ENCODE assay signal across 7 mouse cellular contexts in genomic region chr7:44304775-44305641, GRCm38 (mm10). TPM values are rescaled to one million over a fixed set of nuclear protein-coding genes. Genes with fewer than 3 reads are reported as not detected.
A peak's percentile ranks its signal among the peaks of the same experiment; 100 is the strongest.
DNase-seq lines count a peak whose midpoint lies in the region; ATAC-seq lines count a peak whose summit lies in the region.

No protein-coding gene starts in this region.

- H3K4me1 ChIP-seq in embryonic facial prominence, embryonic 11.5 days (ENCODE audit: control insufficient read depth, insufficient read depth, low read length), result no peaks in the 10 kb centered on the region
- peaks cover 35% of the 10 kb centered on the region for H3K4me1 ChIP-seq in limb, embryonic 10.5 days
- H3K4me1 ChIP-seq in midbrain, embryonic 13.5 days (replicated peaks), result peaks cover 23% of the 10 kb centered on the region

- H3K27me3 ChIP-seq in embryonic facial prominence, embryonic 11.5 days (ENCODE audit: control insufficient read depth, insufficient read depth, low read length), result peaks cover 8% of the 10 kb centered on the region
- H3K27me3 ChIP-seq in limb, embryonic 10.5 days (ENCODE audit: low read depth, poor library complexity, severe bottlenecking), result peaks cover 42% of the 10 kb centered on the region
- H3K27me3 ChIP-seq in midbrain, embryonic 13.5 days, result peaks cover 12% of the 10 kb centered on the region; the same call in 1 of the 2 replicates

- H3K9me3 ChIP-seq in embryonic facial prominence, embryonic 11.5 days (replicated peaks; ENCODE audit: control insufficient read depth, low read length), result no peaks in the 10 kb centered on the region
- no peaks in the 10 kb centered on the region for H3K9me3 ChIP-seq in limb, embryonic 10.5 days (replicated peaks)
- H3K9me3 ChIP-seq in midbrain, embryonic 13.5 days, result no peaks in the 10 kb centered on the region

- peak overlapping the region; percentile 92 for H3K27ac ChIP-seq in embryonic facial prominence, embryonic 11.5 days (replicated peaks; ENCODE audit: low read depth, low read length)
- peak overlapping the region; percentile 97 for H3K27ac ChIP-seq in limb, embryonic 10.5 days
- peak overlapping the region; percentile 97 for H3K27ac ChIP-seq in midbrain, embryonic 13.5 days

- WGBS in embryonic facial prominence, embryonic 11.5 days, result under 1% methylated on average over 49 of the region's 49 CpGs
- WGBS in limb, embryonic 10.5 days, result under 1% methylated on average over 49 of the region's 49 CpGs
- under 1% methylated on average over 49 of the region's 49 CpGs for WGBS in midbrain, embryonic 13.5 days

- H3K36me3 ChIP-seq in embryonic facial prominence, embryonic 11.5 days (replicated peaks; ENCODE audit: control insufficient read depth, insufficient read depth, low read depth, low read length), result no peaks in the 10 kb centered on the region
- H3K36me3 ChIP-seq in limb, embryonic 10.5 days, result no peaks in the 10 kb centered on the region
- no peaks in the 10 kb centered on the region for H3K36me3 ChIP-seq in midbrain, embryonic 13.5 days

- H3K4me2 ChIP-seq in embryonic facial prominence, embryonic 11.5 days (ENCODE audit: low read depth, low read length), result peak overlapping the region; percentile 77
- H3K4me2 ChIP-seq in midbrain, embryonic 13.5 days (replicated peaks), result peak overlapping the region; percentile 75

- ATAC-seq in embryonic facial prominence, embryonic 11.5 days (replicated peaks; ENCODE audit: insufficient number of reproducible peaks, low FRiP score, low TSS enrichment, low read depth), result peak; percentile 94
- peak; percentile 83 for ATAC-seq in granulocyte monocyte progenitor cell, adult 5-6 weeks (replicated peaks; ENCODE audit: poor library complexity, severe bottlenecking)
- peak; percentile 94 for ATAC-seq in midbrain, embryonic 13.5 days

- H3K9ac ChIP-seq in embryonic facial prominence, embryonic 11.5 days (replicated peaks; ENCODE audit: low read length), result peak overlapping the region; percentile 96
- peak overlapping the region; percentile 94 for H3K9ac ChIP-seq in midbrain, embryonic 13.5 days (replicated peaks)

- H3K4me3 ChIP-seq in embryonic facial prominence, embryonic 11.5 days (ENCODE audit: low read depth, low read length), result peak overlapping the region; percentile 70
- H3K4me3 ChIP-seq in limb, embryonic 10.5 days, result peak overlapping the region; percentile 74
- H3K4me3 ChIP-seq in midbrain, embryonic 13.5 days (replicated peaks), result peak overlapping the region; percentile 74

- peak; percentile 98 for DNase-seq in adrenal gland, postnatal 14 days
- DNase-seq in embryonic facial prominence, embryonic 11.5 days (ENCODE audit: low spot score), result peak; percentile 98
- DNase-seq in kidney, adult 11 months, result peak; percentile 100
- DNase-seq in limb, embryonic 10.5 days (ENCODE audit: low spot score), result peak; percentile 96
- peak; percentile 80 for DNase-seq in spleen, adult 12 weeks (ENCODE audit: low spot score)

RNA-seq across cellular contexts. Expression of gene Clec11a, which starts 1.7 kb away (rescaled TPM):
- total RNA-seq in adrenal gland, postnatal 14 days (2021), result 3.4 and 3.6 TPM in 2 replicates
- 2.2 and 2.3 TPM in 2 replicates for polyA plus RNA-seq in embryonic facial prominence, embryonic 11.5 days (2014; fragmentation: Nextera tagmentation; extraction: Ambion mirVana)
- total RNA-seq in granulocyte monocyte progenitor cell, adult 5-6 weeks (2014; fragmentation: Nextera tagmentation), result 2.5 and 3.7 TPM in 2 replicates
- 4.4 and 4.8 TPM in 2 replicates for total RNA-seq in granulocyte monocyte progenitor cell, adult 5-6 weeks (2017)
- polyA plus RNA-seq in limb, embryonic 10.5 days (2016; fragmentation: Nextera tagmentation; extraction: Ambion mirVana), result 1.1 and 1.7 TPM in 2 replicates
- 3.7 and 4.0 TPM in 2 replicates for polyA plus RNA-seq in midbrain, embryonic 13.5 days (2015; fragmentation: Nextera tagmentation; extraction: Ambion mirVana)

RNA-seq across cellular contexts. Expression of gene Shank1, which starts 5.0 kb away (rescaled TPM):
- 7.6 and 8.0 TPM in 2 replicates for total RNA-seq in adrenal gland, postnatal 14 days (2021)
- 0.98 and 1.00 TPM in 2 replicates for polyA plus RNA-seq in embryonic facial prominence, embryonic 11.5 days (2014; fragmentation: Nextera tagmentation; extraction: Ambion mirVana)
- total RNA-seq in granulocyte monocyte progenitor cell, adult 5-6 weeks (2014; fragmentation: Nextera tagmentation), result not detected in 2 replicates
- total RNA-seq in granulocyte monocyte progenitor cell, adult 5-6 weeks (2017), result not detected in 2 replicates
- polyA plus RNA-seq in limb, embryonic 10.5 days (2016; fragmentation: Nextera tagmentation; extraction: Ambion mirVana), result 0.31 and 0.40 TPM in 2 replicates
- polyA plus RNA-seq in midbrain, embryonic 13.5 days (2015; fragmentation: Nextera tagmentation; extraction: Ambion mirVana), result 26.0 and 26.4 TPM in 2 replicates

RNA-seq across cellular contexts. Expression of gene Gm15517, which starts 43.8 kb away (rescaled TPM):
- not detected in 2 replicates for total RNA-seq in adrenal gland, postnatal 14 days (2021)
- 2.3 TPM in 1 of 2 replicates, not detected in the other for polyA plus RNA-seq in embryonic facial prominence, embryonic 11.5 days (2014; fragmentation: Nextera tagmentation; extraction: Ambion mirVana)
- total RNA-seq in granulocyte monocyte progenitor cell, adult 5-6 weeks (2014; fragmentation: Nextera tagmentation), result not detected in 2 replicates
- total RNA-seq in granulocyte monocyte progenitor cell, adult 5-6 weeks (2017), result not detected in 2 replicates
- not detected in 2 replicates for polyA plus RNA-seq in limb, embryonic 10.5 days (2016; fragmentation: Nextera tagmentation; extraction: Ambion mirVana)
- polyA plus RNA-seq in midbrain, embryonic 13.5 days (2015; fragmentation: Nextera tagmentation; extraction: Ambion mirVana), result not detected in 2 replicates

RNA-seq across cellular contexts. Expression of gene Acp4, which starts 47.8 kb away (rescaled TPM):
- not detected in 2 replicates for total RNA-seq in adrenal gland, postnatal 14 days (2021)
- not detected in 2 replicates for polyA plus RNA-seq in embryonic facial prominence, embryonic 11.5 days (2014; fragmentation: Nextera tagmentation; extraction: Ambion mirVana)
- total RNA-seq in granulocyte monocyte progenitor cell, adult 5-6 weeks (2014; fragmentation: Nextera tagmentation), result not detected in 2 replicates
- total RNA-seq in granulocyte monocyte progenitor cell, adult 5-6 weeks (2017), result 0.26 TPM in 1 of 2 replicates, not detected in the other
- polyA plus RNA-seq in limb, embryonic 10.5 days (2016; fragmentation: Nextera tagmentation; extraction: Ambion mirVana), result 0.15 and 0.18 TPM in 2 replicates
- polyA plus RNA-seq in midbrain, embryonic 13.5 days (2015; fragmentation: Nextera tagmentation; extraction: Ambion mirVana), result 0.09 TPM in 1 of 2 replicates, not detected in the other

RNA-seq across cellular contexts. Expression of gene 2410002F23Rik, which starts 58.5 kb away (rescaled TPM):
- 95.5 and 102 TPM in 2 replicates for total RNA-seq in adrenal gland, postnatal 14 days (2021)
- 121 and 132 TPM in 2 replicates for polyA plus RNA-seq in embryonic facial prominence, embryonic 11.5 days (2014; fragmentation: Nextera tagmentation; extraction: Ambion mirVana)
- total RNA-seq in granulocyte monocyte progenitor cell, adult 5-6 weeks (2014; fragmentation: Nextera tagmentation), result 95.5 and 132 TPM in 2 replicates
- 63.5 and 86.2 TPM in 2 replicates for total RNA-seq in granulocyte monocyte progenitor cell, adult 5-6 weeks (2017)
- polyA plus RNA-seq in limb, embryonic 10.5 days (2016; fragmentation: Nextera tagmentation; extraction: Ambion mirVana), result 179 and 220 TPM in 2 replicates
- 205 and 217 TPM in 2 replicates for polyA plus RNA-seq in midbrain, embryonic 13.5 days (2015; fragmentation: Nextera tagmentation; extraction: Ambion mirVana)

Comparison
In these comparisons a context has a peak if more than half of its experiments do, and no peak if none do; other contexts are left out.
1. Peak in every context shown above with its lines: DNase-seq, ATAC-seq, H3K4me3 ChIP-seq and H3K27ac ChIP-seq.
2. RNA of gene Shank1, which starts 5.0 kb away (polyA plus RNA-seq): 26.0 to 26.4 TPM in midbrain, embryonic 13.5 days; 0.98 to 1.00 TPM in embryonic facial prominence, embryonic 11.5 days and 0.31 to 0.40 TPM in limb, embryonic 10.5 days; every median in the first group is over 10 times any median in the second.